Mouse (Mus musculus) midbrain, embryonic 15.5 days (tissue): ENCODE measurements around the gene S100a5. TPM values are rescaled to one million over a fixed set of nuclear protein-coding genes. Genes with fewer than 3 reads are reported as not detected.

Experiments used
- ATAC-seq: fragments of 200-750 bp; cut with Nextera tagmentation; replicated peaks from 2 replicates; pipeline ENCODE4 v1.8.0; 2017; ENCODE audit warnings: moderate TSS enrichment
- H3K27ac ChIP-seq: fragments of 300-500 bp; sonication (generic); 2 replicates; pipeline ENCODE4 v1.5.1; 2015; ENCODE audit warnings: mild to moderate bottlenecking, inconsistent platforms
- H3K27me3 ChIP-seq: fragments of 300-500 bp; sonication (generic); replicated peaks from 2 replicates; pipeline ENCODE4 v1.6.1; 2015; ENCODE audit warnings: inconsistent platforms
- H3K36me3 ChIP-seq: fragments of 300-500 bp; sonication (generic); replicated peaks from 2 replicates; pipeline ENCODE4 v1.6.1; 2015; ENCODE audit warnings: inconsistent platforms
- H3K4me1 ChIP-seq: fragments of 300-500 bp; sonication (generic); 2 replicates; pipeline ENCODE4 v1.6.1; 2015; ENCODE audit warnings: inconsistent platforms
- H3K4me2 ChIP-seq: fragments of 300-500 bp; sonication (generic); 2 replicates; pipeline ENCODE4 v1.6.1; 2015; ENCODE audit warnings: inconsistent platforms, mild to moderate bottlenecking, moderate library complexity
- H3K4me3 ChIP-seq: fragments of 300-500 bp; sonication (generic); 2 replicates; pipeline ENCODE4 v1.5.1; 2015; ENCODE audit warnings: mild to moderate bottlenecking, inconsistent platforms
- H3K9ac ChIP-seq: fragments of 300-500 bp; sonication (generic); 2 replicates; pipeline ENCODE4 v1.6.1; 2015; ENCODE audit warnings: mild to moderate bottlenecking, inconsistent platforms
- H3K9me3 ChIP-seq: fragments of 300-500 bp; sonication (generic); 2 replicates; pipeline ENCODE4 v1.6.1; 2016; ENCODE audit warnings: inconsistent platforms
- WGBS: fragments of 180-500 bp; shearing (Covaris S2); methylation state at CpG from one replicate; pipeline ENCODE4 v1.1.7; 2015; ENCODE audit warnings: mixed read lengths; 5-methylcytosine and 5-hydroxymethylcytosine counted together
- polyA plus RNA-seq: library from polyadenylated mRNA; unstranded; fragments of >200 nt; fragmentation: Nextera tagmentation; extraction: Ambion mirVana; gene quantifications from 2 replicates; pipeline ENCODE4 v1.2.1, GENCODE M21; 2015

S100a5 gene
- polyA plus RNA-seq, 1 experiment from 2014 or later, result not detected

GRCm38 (mm10) chr3:90614611-90615251 lies 6.4 kb downstream of the S100a5 start:
- 83% methylated on average over 11 of the region's 11 CpGs for WGBS
- Histone ChIP-seq H3K36me3 (no peaks in the 10 kb centered on the region), H3K9ac (no peak overlapping the region), H3K4me2 (no peak overlapping the region), H3K9me3 (no peaks in the 10 kb centered on the region), H3K4me3 (no peak overlapping the region), H3K4me1 (peaks cover 7% of the 10 kb centered on the region), H3K27me3 (peaks cover 4% of the 10 kb centered on the region), H3K27ac (no peak overlapping the region)
- no peak; the same call in 1 of the 2 replicates for ATAC-seq

- WGBS, result 10% methylated on average over 7 of the region's 7 CpGs
- no peak overlapping the region for H3K9ac ChIP-seq
- H3K36me3 ChIP-seq, result no peaks in the 10 kb centered on the region
- H3K27me3 ChIP-seq, result peaks cover 4% of the 10 kb centered on the region
- no peak overlapping the region for H3K4me3 ChIP-seq
- H3K9me3 ChIP-seq, result no peaks in the 10 kb centered on the region
- H3K4me1 ChIP-seq, result peaks cover 7% of the 10 kb centered on the region
- H3K4me2 ChIP-seq, result no peak overlapping the region
- H3K27ac ChIP-seq, result no peak overlapping the region
- peak; percentile 53; the same call in 1 of the 2 replicates for ATAC-seq
These were observed 7.1 kb downstream of the S100a5 start for GRCm38 (mm10) chr3:90615415-90615814.

- Histone ChIP-seq H3K27ac (no peak overlapping the region), H3K9me3 (no peaks in the 10 kb centered on the region), H3K9ac (no peak overlapping the region), H3K36me3 (no peaks in the 10 kb centered on the region), H3K4me1 (peaks cover 7% of the 10 kb centered on the region), H3K27me3 (peaks cover 4% of the 10 kb centered on the region), H3K4me2 (no peak overlapping the region), H3K4me3 (no peak overlapping the region)
- 70% methylated on average over 1 of the region's 1 CpGs for WGBS
- no peak for ATAC-seq
These were observed 7.6 kb downstream of the S100a5 start for GRCm38 (mm10) chr3:90615911-90616310.

- H3K4me2 ChIP-seq, result no peak overlapping the region
- H3K9ac ChIP-seq, result no peak overlapping the region
- H3K27ac ChIP-seq, result no peak overlapping the region
- ATAC-seq, result no peak
- 20% methylated on average over 1 of the region's 1 CpGs for WGBS
- H3K4me3 ChIP-seq, result no peak overlapping the region
- H3K36me3 ChIP-seq, result no peaks in the 10 kb centered on the region
- peaks cover 6% of the 10 kb centered on the region for H3K4me1 ChIP-seq
- H3K9me3 ChIP-seq, result no peaks in the 10 kb centered on the region
- peaks cover 4% of the 10 kb centered on the region for H3K27me3 ChIP-seq
These were observed 9.3 kb downstream of the S100a5 start for GRCm38 (mm10) chr3:90617586-90617985.

- no peaks in the 10 kb centered on the region for H3K9me3 ChIP-seq
- no peaks in the 10 kb centered on the region for H3K27me3 ChIP-seq
- H3K4me3 ChIP-seq, result no peak overlapping the region
- no peak overlapping the region for H3K27ac ChIP-seq
- no peak for ATAC-seq
- no peaks in the 10 kb centered on the region for H3K36me3 ChIP-seq
- 67% methylated on average over 7 of the region's 7 CpGs for WGBS
- H3K4me1 ChIP-seq, result peaks cover 15% of the 10 kb centered on the region
- H3K4me2 ChIP-seq, result no peak overlapping the region
- H3K9ac ChIP-seq, result no peak overlapping the region
These were observed 13.2 kb downstream of the S100a5 start for GRCm38 (mm10) chr3:90621552-90621951.

GRCm38 (mm10) chr3:90623435-90624071 lies 15.2 kb downstream of the S100a5 start:
- H3K4me2 ChIP-seq, result no peak overlapping the region
- H3K36me3 ChIP-seq, result no peaks in the 10 kb centered on the region
- no peak overlapping the region for H3K9ac ChIP-seq
- no peaks in the 10 kb centered on the region for H3K27me3 ChIP-seq
- 8% methylated on average over 2 of the region's 2 CpGs for whole genome bisulfite sequencing
- peak; percentile 76 for ATAC-seq
- no peaks in the 10 kb centered on the region for H3K9me3 ChIP-seq
- H3K27ac ChIP-seq, result peak overlapping the region; percentile 60
- H3K4me3 ChIP-seq, result no peak overlapping the region
- H3K4me1 ChIP-seq, result peaks cover 15% of the 10 kb centered on the region

GRCm38 (mm10) chr3:90625496-90625895 lies 17.2 kb downstream of the S100a5 start:
- Histone ChIP-seq H3K4me3 (no peak overlapping the region), H3K27ac (no peak overlapping the region), H3K9me3 (no peaks in the 10 kb centered on the region), H3K4me1 (peaks cover 15% of the 10 kb centered on the region), H3K9ac (no peak overlapping the region), H3K36me3 (no peaks in the 10 kb centered on the region), H3K4me2 (no peak overlapping the region), H3K27me3 (no peaks in the 10 kb centered on the region)
- ATAC-seq, result no peak
- 75% methylated on average over 5 of the region's 5 CpGs for WGBS

- no peak overlapping the region for H3K4me2 ChIP-seq
- H3K27me3 ChIP-seq, result no peaks in the 10 kb centered on the region
- H3K4me3 ChIP-seq, result no peak overlapping the region
- H3K9ac ChIP-seq, result no peak overlapping the region
- H3K27ac ChIP-seq, result no peak overlapping the region
- H3K36me3 ChIP-seq, result no peaks in the 10 kb centered on the region
- no peak for ATAC-seq
- WGBS, result 81% methylated on average over 9 of the region's 9 CpGs
- H3K9me3 ChIP-seq, result no peaks in the 10 kb centered on the region
- H3K4me1 ChIP-seq, result peaks cover 15% of the 10 kb centered on the region
These were observed 18.1 kb downstream of the S100a5 start for GRCm38 (mm10) chr3:90626266-90627021.

GRCm38 (mm10) chr3:90627366-90627765 lies 19.0 kb downstream of the S100a5 start:
- Histone ChIP-seq H3K9me3 (no peaks in the 10 kb centered on the region), H3K27me3 (no peaks in the 10 kb centered on the region), H3K4me2 (no peak overlapping the region), H3K27ac (no peak overlapping the region), H3K9ac (no peak overlapping the region), H3K4me3 (no peak overlapping the region), H3K36me3 (no peaks in the 10 kb centered on the region), H3K4me1 (peaks cover 15% of the 10 kb centered on the region)
- 94% methylated on average over 5 of the region's 5 CpGs for WGBS
- no peak for ATAC-seq

GRCm38 (mm10) chr3:90627807-90628206 lies 19.5 kb downstream of the S100a5 start:
- no peak overlapping the region for H3K4me2 ChIP-seq
- H3K27ac ChIP-seq, result no peak overlapping the region
- no peak overlapping the region for H3K4me3 ChIP-seq
- 0 out of 2 replicates have a peak, but pooled peaks have one; percentile 57 for ATAC-seq
- no peaks in the 10 kb centered on the region for H3K27me3 ChIP-seq
- no peaks in the 10 kb centered on the region for H3K36me3 ChIP-seq
- no peak overlapping the region for H3K9ac ChIP-seq
- peaks cover 15% of the 10 kb centered on the region for H3K4me1 ChIP-seq
- 68% methylated on average over 4 of the region's 4 CpGs for WGBS
- no peaks in the 10 kb centered on the region for H3K9me3 ChIP-seq

GRCm38 (mm10) chr3:90629298-90629697 lies 21.0 kb downstream of the S100a5 start:
- Histone ChIP-seq H3K4me1 (no peaks in the 10 kb centered on the region), H3K9ac (no peak overlapping the region), H3K27ac (no peak overlapping the region), H3K36me3 (no peaks in the 10 kb centered on the region), H3K27me3 (no peaks in the 10 kb centered on the region), H3K9me3 (no peaks in the 10 kb centered on the region), H3K4me3 (no peak overlapping the region), H3K4me2 (no peak overlapping the region)
- 86% methylated on average over 2 of the region's 2 CpGs for WGBS
- ATAC-seq, result no peak

GRCm38 (mm10) chr3:90631984-90632383 lies 23.7 kb downstream of the S100a5 start:
- no peaks in the 10 kb centered on the region for H3K27me3 ChIP-seq
- H3K4me2 ChIP-seq, result no peak overlapping the region
- H3K9ac ChIP-seq, result no peak overlapping the region
- no peak overlapping the region for H3K4me3 ChIP-seq
- no peak for ATAC-seq
- H3K9me3 ChIP-seq, result no peaks in the 10 kb centered on the region
- H3K27ac ChIP-seq, result no peak overlapping the region
- WGBS, result 80% methylated on average over 2 of the region's 2 CpGs
- no peaks in the 10 kb centered on the region for H3K4me1 ChIP-seq
- no peaks in the 10 kb centered on the region for H3K36me3 ChIP-seq
